Mouse (Mus musculus): ENCODE measurements at regions not wholly inside any gene's neighbourhood (a gene's known extent, or its start where the extent isn't known, plus 50 kb on each side); places are given as distances from the start of the nearest gene placed in this dataset.
"Not testable (repeated sequence)": the region's sequence is repeated elsewhere in the genome, so short reads cannot be mapped to it uniquely, and the experiment has no call there.

DNA sequence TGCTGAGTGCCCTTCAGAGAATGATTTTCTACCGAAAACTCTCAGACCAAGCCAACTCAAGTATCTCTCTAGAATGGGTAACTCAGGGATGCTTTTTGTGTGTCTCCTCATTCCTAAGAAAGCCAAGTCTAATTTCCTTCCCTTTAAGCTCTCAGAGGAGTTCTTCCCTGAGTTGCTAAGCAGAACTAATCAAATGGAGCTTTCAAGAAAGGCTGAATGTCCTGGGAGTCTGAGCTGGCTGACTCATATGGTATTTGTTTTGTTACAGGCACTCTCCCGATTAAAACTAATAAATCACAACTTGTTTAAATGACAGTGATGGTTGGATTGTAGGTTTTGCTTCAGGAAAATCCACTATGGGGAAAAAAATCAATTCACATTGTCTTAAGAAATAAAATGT lies 253.1 kb upstream of the Pfkp start:
- Histone ChIP-seq H3K9me3 (no peaks in the 10 kb centered on the region), H3K9ac (no peak overlapping the region), H3K4me3 (no peak overlapping the region), H3K4me2 (no peak overlapping the region), H3K36me3 (no peaks in the 10 kb centered on the region), H3K27me3 (replicated peaks) (no peaks in the 10 kb centered on the region), H3K4me1 (no peaks in the 10 kb centered on the region), H3K27ac (replicated peaks) (no peak overlapping the region)
- 69% methylated on average over 2 of the region's 2 CpGs for WGBS
- no peak for ATAC-seq (ENCODE audit: extremely low read depth, insufficient number of reproducible peaks, low FRiP score, low TSS enrichment)

DNA sequence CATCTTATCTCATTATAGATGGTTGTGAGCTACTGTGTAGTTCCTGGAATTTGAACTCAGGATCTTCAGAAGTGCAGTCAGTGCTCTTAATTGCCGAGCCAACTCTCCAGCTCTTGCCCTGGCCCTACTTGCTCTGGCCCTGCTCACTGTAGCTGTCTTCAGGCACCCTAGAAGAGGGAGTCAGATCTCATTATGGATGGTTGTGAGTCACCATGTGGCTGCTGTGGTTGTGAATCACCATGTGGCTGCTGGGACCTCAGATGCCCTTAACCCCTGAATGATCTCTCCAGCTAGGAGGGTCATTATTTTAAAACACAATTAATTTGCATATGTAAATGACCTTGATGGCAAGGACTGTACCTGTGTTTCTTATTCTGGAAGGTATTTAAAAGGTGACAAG lies 249.1 kb upstream of the Pfkp start:
- H3K9ac ChIP-seq = no peak overlapping the region
- no peak overlapping the region for H3K27ac ChIP-seq (replicated peaks)
- no peaks in the 10 kb centered on the region for H3K27me3 ChIP-seq (replicated peaks)
- no peaks in the 10 kb centered on the region for H3K9me3 ChIP-seq
- no peaks in the 10 kb centered on the region for H3K36me3 ChIP-seq
- no peak for ATAC-seq (ENCODE audit: extremely low read depth, insufficient number of reproducible peaks, low FRiP score, low TSS enrichment)
- no peak overlapping the region for H3K4me3 ChIP-seq
- 61% methylated on average over 1 of the region's 1 CpGs for WGBS
- no peaks in the 10 kb centered on the region for H3K4me1 ChIP-seq
- no peak overlapping the region for H3K4me2 ChIP-seq

DNA sequence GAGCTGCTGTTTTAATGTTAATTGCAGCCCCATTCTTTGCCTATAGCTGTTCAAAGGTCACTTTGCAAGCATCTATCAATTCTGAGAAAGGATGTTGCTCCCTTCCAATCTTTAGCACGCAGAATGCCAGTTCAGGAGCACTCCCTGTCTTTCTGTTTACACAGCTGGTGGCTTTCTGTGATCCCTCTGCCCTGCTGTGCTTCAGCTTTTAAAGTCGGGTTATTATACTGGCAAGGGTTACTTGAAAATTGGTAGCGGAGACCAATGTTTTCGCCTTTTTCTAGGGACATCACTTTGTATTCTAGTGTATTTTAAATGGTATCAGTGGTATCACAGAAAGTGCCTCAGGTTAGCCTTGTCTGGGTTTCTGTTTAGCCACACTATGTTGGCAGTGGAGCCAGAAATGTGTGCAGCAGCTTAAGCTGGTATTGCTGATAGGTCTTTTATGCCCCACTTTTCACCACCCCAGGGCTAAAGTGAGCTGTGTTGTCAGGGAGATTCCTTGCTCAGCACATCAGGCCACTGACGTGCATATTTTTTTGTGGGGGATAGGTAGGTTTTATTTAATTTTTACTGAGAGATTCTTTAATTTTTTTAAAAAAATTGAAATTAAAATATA lies 243.0 kb upstream of the Pfkp start:
- no peak overlapping the region for H3K4me2 ChIP-seq
- no peak overlapping the region for H3K27ac ChIP-seq (replicated peaks)
- WGBS = 42% methylated on average over 5 of the region's 5 CpGs
- no peaks in the 10 kb centered on the region for H3K27me3 ChIP-seq (replicated peaks)
- no peaks in the 10 kb centered on the region for H3K36me3 ChIP-seq
- H3K4me1 ChIP-seq = no peaks in the 10 kb centered on the region
- H3K9me3 ChIP-seq = no peaks in the 10 kb centered on the region
- no peak overlapping the region for H3K4me3 ChIP-seq
- no peak overlapping the region for H3K9ac ChIP-seq
- no peak for ATAC-seq (ENCODE audit: extremely low read depth, insufficient number of reproducible peaks, low FRiP score, low TSS enrichment)

DNA sequence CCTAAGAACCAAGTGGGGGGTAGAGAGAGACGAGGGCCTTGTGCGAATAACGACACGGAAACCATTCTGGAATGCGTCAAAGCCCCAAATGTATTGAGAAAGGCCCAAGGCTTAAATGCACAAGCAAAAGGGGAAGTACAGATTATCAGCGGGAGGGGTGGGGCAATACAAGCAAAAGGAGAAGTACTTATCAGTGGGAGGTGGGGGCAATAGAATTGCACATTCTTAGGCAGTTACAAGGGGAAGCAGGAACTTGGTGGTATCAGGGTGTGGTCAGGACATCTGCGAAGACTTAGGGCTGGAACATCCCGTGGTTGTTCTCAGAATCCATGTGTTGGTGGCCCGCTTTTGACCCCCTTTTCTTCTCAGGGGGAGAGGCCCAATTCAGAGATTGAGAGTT lies 240.9 kb upstream of the Pfkp start:
- H3K27me3 ChIP-seq (replicated peaks); H3K4me3 ChIP-seq; H3K4me1 ChIP-seq; H3K9me3 ChIP-seq; ATAC-seq (ENCODE audit: extremely low read depth, insufficient number of reproducible peaks, low FRiP score, low TSS enrichment); H3K27ac ChIP-seq (replicated peaks); H3K9ac ChIP-seq; H3K4me2 ChIP-seq; H3K36me3 ChIP-seq: not testable (repeated sequence)
- WGBS = 68% methylated on average over 9 of the region's 9 CpGs

DNA sequence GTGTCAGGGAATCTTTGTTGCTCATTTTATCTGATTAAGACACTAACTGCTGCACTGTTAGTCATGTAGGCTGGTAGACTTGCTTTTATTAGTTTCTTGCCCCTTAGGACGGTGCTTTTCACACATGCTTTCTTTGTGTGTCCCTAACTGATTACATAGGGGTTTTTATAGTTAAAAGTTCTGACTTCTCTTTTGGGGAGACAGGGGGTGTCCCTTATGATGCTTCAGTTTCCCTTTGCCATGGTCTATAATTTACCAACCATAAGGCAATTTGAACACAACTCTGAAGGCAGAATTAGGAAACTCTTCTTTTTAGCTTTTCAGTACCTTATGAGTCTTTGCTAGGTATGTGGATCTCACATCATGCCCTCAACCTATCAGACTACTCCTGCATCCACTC lies 239.8 kb upstream of the Pfkp start:
- no peaks in the 10 kb centered on the region for H3K4me1 ChIP-seq
- WGBS = 80% methylated on average over 1 of the region's 1 CpGs
- no peak overlapping the region for H3K27ac ChIP-seq (replicated peaks)
- H3K9me3 ChIP-seq = no peaks in the 10 kb centered on the region
- no peaks in the 10 kb centered on the region for H3K36me3 ChIP-seq
- no peak overlapping the region for H3K4me2 ChIP-seq
- no peak overlapping the region for H3K4me3 ChIP-seq
- no peaks in the 10 kb centered on the region for H3K27me3 ChIP-seq (replicated peaks)
- no peak overlapping the region for H3K9ac ChIP-seq
- no peak for ATAC-seq (ENCODE audit: extremely low read depth, insufficient number of reproducible peaks, low FRiP score, low TSS enrichment)

DNA sequence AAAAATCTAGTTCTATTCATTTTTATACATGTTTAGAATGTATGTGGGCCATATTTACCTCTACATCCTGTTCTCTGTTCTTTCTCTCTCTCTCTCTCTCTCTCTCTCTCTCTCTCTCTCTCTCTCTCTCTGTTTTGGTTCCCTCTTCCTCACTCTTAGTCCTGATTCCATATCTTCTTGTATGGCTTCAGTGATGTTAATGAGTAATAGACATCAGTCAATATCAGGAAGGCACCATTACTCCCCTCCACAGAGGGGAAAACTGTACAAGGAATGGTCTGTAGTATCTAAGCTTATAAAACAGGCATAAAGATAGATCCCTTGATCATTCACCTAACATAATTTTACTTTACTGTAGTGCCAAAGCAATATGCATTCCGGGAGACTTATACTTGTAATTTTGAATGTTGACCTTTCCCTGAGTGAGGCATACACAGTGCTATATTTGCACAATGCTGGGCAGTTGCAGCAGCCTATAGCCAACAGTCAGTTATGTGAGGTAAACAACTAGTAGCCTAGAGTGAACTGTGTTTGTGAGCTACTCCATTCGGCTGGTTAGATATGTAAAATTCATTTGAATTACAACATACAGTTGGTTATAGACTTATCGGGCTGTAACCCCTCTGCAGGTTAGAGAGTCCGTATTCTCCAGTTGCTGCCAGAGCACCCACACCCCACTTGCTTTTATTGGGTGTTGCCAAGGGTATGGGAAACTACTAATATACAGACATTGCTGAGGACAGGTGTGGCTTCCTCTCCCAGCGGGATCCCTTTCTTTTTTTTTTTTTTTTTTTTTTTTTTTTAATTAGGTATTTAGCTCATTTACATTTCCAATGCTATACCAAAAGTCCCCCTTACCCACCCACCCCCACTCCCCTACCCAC lies 228.7 kb upstream of the Pfkp start:
- no peaks in the 10 kb centered on the region for H3K4me1 ChIP-seq
- H3K36me3 ChIP-seq = no peaks in the 10 kb centered on the region
- no peaks in the 10 kb centered on the region for H3K27me3 ChIP-seq (replicated peaks)
- no peak for ATAC-seq (ENCODE audit: extremely low read depth, insufficient number of reproducible peaks, low FRiP score, low TSS enrichment)
- H3K4me3 ChIP-seq = no peak overlapping the region
- no peaks in the 10 kb centered on the region for H3K9me3 ChIP-seq
- H3K9ac ChIP-seq = no peak overlapping the region
- H3K27ac ChIP-seq (replicated peaks) = no peak overlapping the region
- H3K4me2 ChIP-seq = no peak overlapping the region
- WGBS = 80% methylated on average over 5 of the region's 5 CpGs

DNA sequence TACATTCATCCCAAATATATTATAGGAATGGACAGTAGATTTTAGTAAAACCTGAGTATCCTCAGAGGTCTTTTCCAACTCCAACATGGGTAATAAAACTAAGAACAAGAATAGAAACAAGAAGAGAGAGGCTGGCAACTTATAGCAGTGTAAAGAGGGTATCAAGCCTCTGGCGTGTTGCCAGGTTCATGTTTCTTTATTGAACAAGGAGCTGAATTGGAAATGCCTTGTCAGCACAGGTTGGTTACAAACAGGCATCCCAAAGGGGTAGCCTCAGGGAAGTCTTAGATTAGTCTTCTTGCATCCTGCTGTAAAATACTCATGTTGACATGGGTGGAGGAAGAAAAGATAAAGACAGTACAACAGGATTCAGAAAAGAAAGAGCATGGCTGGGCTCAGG lies 213.6 kb upstream of the Pfkp start:
- WGBS = 56% methylated on average over 1 of the region's 1 CpGs
- Histone ChIP-seq H3K4me1 (no peaks in the 10 kb centered on the region), H3K36me3 (no peaks in the 10 kb centered on the region), H3K9me3 (no peaks in the 10 kb centered on the region), H3K4me2 (no peak overlapping the region), H3K4me3 (no peak overlapping the region), H3K9ac (no peak overlapping the region), H3K27me3 (replicated peaks) (no peaks in the 10 kb centered on the region), H3K27ac (replicated peaks) (no peak overlapping the region)
- ATAC-seq (ENCODE audit: extremely low read depth, insufficient number of reproducible peaks, low FRiP score, low TSS enrichment) = no peak

DNA sequence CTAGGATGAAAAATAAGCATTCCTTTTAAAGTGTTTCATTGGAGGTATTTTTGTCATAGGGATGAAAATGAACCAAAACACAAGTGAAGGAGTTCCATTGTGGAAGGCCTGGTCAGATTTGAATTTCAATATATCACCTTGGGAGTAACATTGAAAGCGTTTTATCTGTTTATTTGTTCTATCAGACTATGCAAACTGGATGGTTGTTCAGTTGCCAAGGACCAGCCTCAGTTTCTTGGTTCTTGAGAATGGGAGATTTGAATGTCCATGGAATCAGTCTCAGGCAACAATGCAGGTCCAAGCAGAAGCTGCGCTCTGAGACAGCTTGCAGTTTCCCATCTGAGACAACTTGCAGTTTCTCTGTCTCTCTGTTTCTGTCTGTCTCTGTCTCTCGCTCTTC lies 211.0 kb upstream of the Pfkp start:
- ATAC-seq (ENCODE audit: extremely low read depth, insufficient number of reproducible peaks, low FRiP score, low TSS enrichment) = no peak
- H3K4me1 ChIP-seq = 0 out of 2 replicates have a peak, but pooled peaks cover 3% of the 10 kb centered on the region
- H3K27ac ChIP-seq (replicated peaks) = no peak overlapping the region
- H3K4me2 ChIP-seq = no peak overlapping the region
- H3K9ac ChIP-seq = no peak overlapping the region
- H3K4me3 ChIP-seq = no peak overlapping the region
- no peaks in the 10 kb centered on the region for H3K9me3 ChIP-seq
- H3K27me3 ChIP-seq (replicated peaks) = no peaks in the 10 kb centered on the region
- WGBS = 72% methylated on average over 3 of the region's 3 CpGs
- H3K36me3 ChIP-seq = no peaks in the 10 kb centered on the region

DNA sequence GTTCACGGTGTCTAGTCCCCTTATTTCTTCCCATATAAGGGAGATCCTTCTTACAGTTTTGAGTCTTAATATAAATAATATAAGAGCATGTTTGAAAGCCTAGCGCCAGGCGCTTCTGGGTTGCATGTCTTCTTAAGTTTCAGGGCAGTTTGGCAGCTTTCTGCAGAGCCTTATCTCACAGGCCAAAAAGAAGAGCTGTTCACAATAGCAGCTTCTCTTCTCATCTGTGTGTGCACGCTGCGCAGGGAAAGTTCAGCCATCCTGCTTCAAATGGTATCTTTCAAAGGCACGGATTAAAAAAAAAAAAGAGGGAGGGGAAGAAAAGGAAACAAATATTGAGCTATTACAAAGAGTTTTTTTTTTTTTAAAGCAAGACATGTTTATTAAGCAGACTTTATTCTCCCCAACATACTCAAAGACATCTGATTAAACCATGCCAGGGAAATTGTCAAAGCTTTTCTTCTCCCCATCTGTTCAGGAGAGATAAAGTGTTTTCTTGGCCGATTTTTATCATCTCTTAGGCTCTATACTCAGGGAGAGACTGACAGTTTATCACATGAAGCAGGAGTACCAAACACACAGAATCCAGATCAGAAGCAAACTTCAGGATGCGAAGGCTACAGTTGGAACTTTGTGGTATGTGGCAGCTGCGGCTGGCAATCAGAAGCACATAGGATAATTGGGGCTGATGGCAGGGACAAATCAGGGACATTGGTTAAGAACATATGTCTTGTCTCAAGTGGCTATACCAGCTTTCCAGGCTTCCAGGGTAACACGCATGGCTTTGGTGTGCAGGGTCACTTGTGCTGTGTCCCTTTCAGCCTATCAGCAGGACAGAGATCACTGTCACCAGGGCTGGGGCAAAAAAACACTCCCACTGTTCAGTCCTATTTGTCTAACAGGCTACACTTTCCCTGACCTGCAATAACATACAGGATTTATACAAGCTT lies 206.9 kb upstream of the Pfkp start:
- ATAC-seq (ENCODE audit: extremely low read depth, insufficient number of reproducible peaks, low FRiP score, low TSS enrichment) = no peak
- Histone ChIP-seq H3K27ac (replicated peaks) (no peak overlapping the region), H3K4me3 (no peak overlapping the region), H3K9ac (no peak overlapping the region), H3K36me3 (no peaks in the 10 kb centered on the region), H3K4me2 (no peak overlapping the region), H3K9me3 (no peaks in the 10 kb centered on the region), H3K4me1 (0 out of 2 replicates have a peak, but pooled peaks cover 3% of the 10 kb centered on the region), H3K27me3 (replicated peaks) (no peaks in the 10 kb centered on the region)
- 46% methylated on average over 10 of the region's 10 CpGs for WGBS

DNA sequence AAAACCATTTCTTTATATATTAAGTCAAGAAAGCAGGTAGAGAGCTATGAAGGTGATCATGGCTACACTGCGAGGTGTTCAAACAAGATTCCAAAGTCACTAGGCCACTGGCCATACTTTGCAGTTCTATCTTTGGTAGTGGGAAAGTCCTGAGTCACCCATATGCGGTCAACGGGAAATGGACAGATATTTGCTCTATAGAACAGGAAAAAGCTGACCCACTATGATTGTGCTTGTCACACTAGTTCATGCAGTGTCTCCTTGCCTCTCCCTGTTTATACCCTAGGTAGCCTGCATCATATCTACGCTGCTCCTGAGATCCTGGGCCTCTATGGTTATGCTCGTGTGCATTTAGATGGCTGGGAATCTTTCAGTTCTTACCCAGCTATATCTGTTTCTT lies 188.9 kb upstream of the Pfkp start:
- H3K4me3 ChIP-seq = no peak overlapping the region
- 65% methylated on average over 5 of the region's 5 CpGs for WGBS
- no peaks in the 10 kb centered on the region for H3K4me1 ChIP-seq
- H3K9ac ChIP-seq = no peak overlapping the region
- ATAC-seq (ENCODE audit: extremely low read depth, insufficient number of reproducible peaks, low FRiP score, low TSS enrichment) = no peak
- H3K27me3 ChIP-seq (replicated peaks) = no peaks in the 10 kb centered on the region
- H3K4me2 ChIP-seq = no peak overlapping the region
- no peak overlapping the region for H3K27ac ChIP-seq (replicated peaks)
- H3K9me3 ChIP-seq = no peaks in the 10 kb centered on the region
- no peaks in the 10 kb centered on the region for H3K36me3 ChIP-seq

DNA sequence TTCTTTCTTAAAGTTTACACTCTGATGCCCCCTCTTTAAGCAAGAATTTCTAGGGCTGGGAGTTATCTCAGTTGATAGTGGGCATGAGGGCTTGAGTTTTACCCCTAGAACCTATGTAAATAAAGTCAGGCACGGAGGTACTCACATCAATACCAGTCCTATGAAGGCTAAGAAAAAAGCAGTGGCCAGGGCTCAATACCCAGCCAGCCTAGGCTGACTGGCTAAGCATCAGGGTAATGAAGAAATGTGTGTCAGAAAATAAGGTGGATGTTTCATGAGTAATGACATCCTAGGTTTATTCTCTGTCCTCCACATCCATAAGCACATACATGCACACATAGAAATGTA lies 188.5 kb upstream of the Pfkp start:
- H3K27ac ChIP-seq (replicated peaks) = no peak overlapping the region
- ATAC-seq (ENCODE audit: extremely low read depth, insufficient number of reproducible peaks, low FRiP score, low TSS enrichment) = no peak
- H3K27me3 ChIP-seq (replicated peaks) = no peaks in the 10 kb centered on the region
- no peak overlapping the region for H3K4me2 ChIP-seq
- no peak overlapping the region for H3K4me3 ChIP-seq
- H3K9ac ChIP-seq = no peak overlapping the region
- no peaks in the 10 kb centered on the region for H3K9me3 ChIP-seq
- H3K36me3 ChIP-seq = no peaks in the 10 kb centered on the region
- WGBS = 76% methylated on average over 1 of the region's 1 CpGs
- H3K4me1 ChIP-seq = no peaks in the 10 kb centered on the region

All from heart, embryonic 13.5 days (tissue).